Mouse (Mus musculus): ENCODE measurements around the gene Gm527.

Gm527 gene

GRCm38 (mm10) chr12:64917578-64918471 lies at the start of gene Gm527:
TSS of gene Gm527 (plus strand) at chr12:64917906.
- DNase-seq (ENCODE audit: low spot score in 2 of 2), result peak; percentile 91 to 92

- DNase-seq (ENCODE audit: low spot score in 2 of 2), result no peak
Measured at GRCm38 (mm10) chr12:64871103-64871502, 46.6 kb upstream of the Gm527 start.

GRCm38 (mm10) chr12:64897060-64897730 lies 20.5 kb upstream of the Gm527 start:
- peak in 1 of 2 experiments; percentile 44 for DNase-seq (ENCODE audit: low spot score in 2 of 2)

- DNase-seq (ENCODE audit: low spot score in 2 of 2), result peak in 1 of 2 experiments; percentile 10
Measured at GRCm38 (mm10) chr12:64902506-64902905, 15.2 kb upstream of the Gm527 start.

GRCm38 (mm10) chr12:64903186-64903585 lies 14.5 kb upstream of the Gm527 start:
- no peak for DNase-seq (ENCODE audit: low spot score in 2 of 2)

- no peak for DNase-seq (ENCODE audit: low spot score in 2 of 2)
Measured at GRCm38 (mm10) chr12:64912996-64913395, 4.7 kb upstream of the Gm527 start.

GRCm38 (mm10) chr12:64916735-64917134 lies 971 bp upstream of the Gm527 start:
- DNase-seq (ENCODE audit: low spot score in 2 of 2), result no peak

- DNase-seq (ENCODE audit: low spot score in 2 of 2), result no peak
Measured at GRCm38 (mm10) chr12:64937493-64937892, 19.8 kb downstream of the Gm527 start.

GRCm38 (mm10) chr12:64964560-64964959 lies 46.9 kb downstream of the Gm527 start:
- no peak for DNase-seq (ENCODE audit: low spot score in 2 of 2)

- DNase-seq (ENCODE audit: low spot score in 2 of 2), result peak; percentile 99
Measured at GRCm38 (mm10) chr12:64965124-64966026, 47.7 kb downstream of the Gm527 start, which contains the start of the genes Klhl28 and Togaram1. TSS of gene Klhl28 (minus strand) at chr12:64965534. TSS of gene Togaram1 (plus strand) at chr12:64965804.

GRCm38 (mm10) chr12:64966101-64966631 lies 48.5 kb downstream of the Gm527 start:
- DNase-seq (ENCODE audit: low spot score in 2 of 2), result peak; percentile 53 to 58

- no peak for DNase-seq (ENCODE audit: low spot score in 2 of 2)
Measured at GRCm38 (mm10) chr12:64966652-64967435, 49.1 kb downstream of the Gm527 start.

GRCm38 (mm10) chr12:64967470-64967869 lies 49.8 kb downstream of the Gm527 start:
- DNase-seq (ENCODE audit: low spot score in 2 of 2), result no peak

- DNase-seq (ENCODE audit: low spot score in 2 of 2), result no peak
Measured at GRCm38 (mm10) chr12:64968067-64968466, 50.4 kb downstream of the Gm527 start.

- DNase-seq (ENCODE audit: low spot score in 2 of 2), result no peak
Measured at GRCm38 (mm10) chr12:64971399-64971798, 53.7 kb downstream of the Gm527 start.

GRCm38 (mm10) chr12:64972063-64972462 lies 54.4 kb downstream of the Gm527 start:
- no peak for DNase-seq (ENCODE audit: low spot score in 2 of 2)

All from frontal cortex, postnatal 10 days (tissue).